Mouse (Mus musculus): Measurements from ENCODE around the gene Snrnp200.
A peak's percentile ranks its signal among the peaks of the same experiment; 100 is the strongest.
"Not testable (repeated sequence)": the region's sequence is repeated elsewhere in the genome, so short reads cannot be mapped to it uniquely, and the experiment has no call there.

Snrnp200 gene

GRCm38 (mm10) chr2:127252787-127253186 is 44.6 kb downstream of the Snrnp200 start:
- DNase-seq (ENCODE audit: low spot score in 2 of 2) = no peak

- DNase-seq (ENCODE audit: low spot score in 2 of 2) = no peak
Observed at GRCm38 (mm10) chr2:127254604-127255134, 46.5 kb downstream of the Snrnp200 start.

GRCm38 (mm10) chr2:127255294-127255693 is 47.1 kb downstream of the Snrnp200 start:
- DNase-seq (ENCODE audit: low spot score in 2 of 2) = no peak

DNA sequence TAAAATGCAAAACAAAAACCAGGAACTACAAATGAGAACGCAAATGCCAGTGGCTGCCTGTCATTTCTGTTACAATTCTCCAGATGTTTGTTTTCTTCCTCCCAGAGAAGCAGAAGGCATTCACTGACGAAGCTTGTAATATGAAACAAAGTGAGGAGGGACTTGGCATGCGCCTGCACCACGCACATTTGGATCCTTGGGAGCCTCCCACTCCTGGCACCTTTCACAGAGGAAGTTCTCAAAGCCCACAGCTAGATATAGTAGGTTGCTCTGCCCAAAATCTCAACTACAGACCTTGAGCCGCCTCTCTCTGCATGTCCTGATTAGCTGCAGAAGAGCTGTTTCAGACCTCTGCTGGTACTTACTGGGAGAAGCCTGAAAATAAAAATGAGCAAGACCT is 51.2 kb downstream of the Snrnp200 start:
- no peak for DNase-seq (ENCODE audit: low spot score in 2 of 2)

DNA sequence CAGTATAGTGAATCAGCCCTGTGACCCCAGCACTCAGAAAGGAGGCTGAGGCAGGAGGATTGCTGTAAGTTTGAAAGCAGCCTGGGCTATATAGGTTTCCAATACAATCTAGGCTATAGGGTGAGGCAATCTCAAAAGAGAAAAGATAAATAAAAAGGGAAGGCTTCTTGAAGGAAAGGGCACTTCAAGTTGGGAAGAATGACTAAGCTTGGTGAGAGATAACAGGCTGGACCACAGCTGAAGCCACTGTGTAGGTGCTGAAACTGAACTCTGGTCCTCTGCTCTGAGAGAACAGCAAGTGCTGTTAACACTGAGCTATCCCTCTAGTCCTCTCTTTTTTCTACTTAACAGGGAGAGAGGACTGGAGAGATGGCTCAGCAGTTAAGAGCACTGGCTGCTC is 54.3 kb downstream of the Snrnp200 start:
- DNase-seq (ENCODE audit: low spot score in 2 of 2) = no peak

GRCm38 (mm10) chr2:127267854-127268253 is 59.7 kb downstream of the Snrnp200 start:
- DNase-seq (ENCODE audit: low spot score in 2 of 2) = no peak

GRCm38 (mm10) chr2:127269491-127270299 is 61.5 kb downstream of the Snrnp200 start, which contains the start of gene Stard7:
Gene Stard7, plus strand, starts transcription at chr2:127270218.
- DNase-seq (ENCODE audit: low spot score in 2 of 2) = peak; percentile 92 to 94

- DNase-seq (ENCODE audit: low spot score in 2 of 2) = peak; percentile 79 to 80
Observed at GRCm38 (mm10) chr2:127270300-127271041, 62.3 kb downstream of the Snrnp200 start.

DNA sequence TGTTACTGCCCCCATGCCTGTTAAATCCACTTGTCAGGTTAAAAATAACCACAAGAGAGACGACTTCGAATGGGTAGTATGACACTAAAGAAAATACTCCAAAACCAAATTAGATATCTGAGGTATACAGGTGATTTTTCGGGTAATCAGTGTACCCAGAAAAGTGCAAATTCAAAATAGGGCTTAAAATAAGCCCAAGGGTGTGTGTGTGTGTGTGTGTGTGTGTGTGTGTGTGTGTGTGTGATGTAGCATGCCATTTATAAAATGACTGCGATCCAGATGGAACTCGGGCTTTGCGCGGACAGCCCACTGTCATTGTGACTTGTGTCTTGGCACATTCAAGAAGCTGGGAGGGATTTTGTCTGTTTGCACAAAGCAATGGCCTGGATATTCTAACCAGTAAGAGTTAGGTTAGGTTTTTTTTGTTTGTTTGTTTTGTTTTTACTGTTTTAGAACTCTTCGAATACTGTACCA is 62.9 kb downstream of the Snrnp200 start:
- DNase-seq (ENCODE audit: low spot score in 2 of 2) = no peak

DNA sequence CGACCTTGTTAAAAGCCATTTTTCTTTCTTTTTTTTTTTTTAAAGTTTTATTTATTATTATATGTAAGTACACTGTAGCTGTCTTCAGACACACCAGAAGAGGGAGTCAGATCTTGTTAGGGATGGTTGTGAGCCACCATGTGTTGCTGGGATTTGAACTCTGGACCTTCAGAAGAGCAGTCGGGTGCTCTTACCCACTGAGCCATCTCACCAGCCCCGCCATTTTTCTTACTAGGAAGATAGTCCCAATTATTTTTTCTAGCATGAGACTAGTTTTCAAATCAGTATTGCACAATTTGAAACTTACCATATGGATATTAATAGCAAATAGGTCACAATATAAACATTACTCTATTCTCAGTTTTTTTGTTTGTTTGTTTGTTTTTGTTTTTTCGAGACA is 63.9 kb downstream of the Snrnp200 start:
- DNase-seq (ENCODE audit: low spot score in 2 of 2) = not testable (repeated sequence)

GRCm38 (mm10) chr2:127272806-127273205 is 64.6 kb downstream of the Snrnp200 start:
- DNase-seq (ENCODE audit: low spot score in 2 of 2) = no peak

- no peak for DNase-seq (ENCODE audit: low spot score in 2 of 2)
Observed at GRCm38 (mm10) chr2:127274590-127274989, 66.4 kb downstream of the Snrnp200 start.

DNA sequence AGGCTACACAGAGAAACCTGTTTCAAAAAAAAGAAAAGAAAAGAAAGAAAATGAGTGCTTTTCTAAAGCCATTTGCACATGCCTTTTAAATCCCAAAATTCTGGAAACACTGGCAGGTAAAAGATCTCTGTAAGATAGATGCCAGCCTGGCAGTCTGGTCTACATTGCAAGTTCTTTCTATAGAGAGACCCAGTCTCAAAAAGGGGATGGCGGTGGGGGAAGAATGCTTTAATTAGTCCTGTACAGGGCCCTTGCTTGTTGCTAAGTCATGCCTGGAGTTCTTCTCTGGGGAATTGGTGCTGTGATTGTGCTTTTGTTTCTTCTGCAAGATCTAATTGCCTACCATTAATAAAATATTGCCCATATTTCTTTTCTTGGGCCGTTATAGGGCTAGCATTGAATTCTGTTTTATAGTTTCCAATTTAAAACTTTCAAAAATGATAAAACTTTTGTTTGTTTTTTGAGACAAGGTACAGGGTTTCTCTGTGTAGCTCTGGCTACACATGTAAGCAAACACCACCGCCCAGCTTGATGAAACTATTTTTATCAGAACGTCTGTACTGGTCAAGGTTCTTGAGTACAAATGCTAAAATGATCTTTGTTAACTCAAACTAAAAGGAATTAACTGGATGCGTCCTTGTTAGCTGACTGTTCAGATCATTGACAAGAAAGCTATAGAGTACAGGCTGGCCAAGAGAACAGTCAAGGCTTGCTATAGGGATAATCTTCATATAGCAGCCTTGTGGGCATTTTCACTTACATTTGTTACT is 67.5 kb downstream of the Snrnp200 start:
- DNase-seq (ENCODE audit: low spot score in 2 of 2) = no peak

GRCm38 (mm10) chr2:127278162-127278561 is 70.0 kb downstream of the Snrnp200 start:
- no peak for DNase-seq (ENCODE audit: low spot score in 2 of 2)

Data from urinary bladder, adult 18-20 months (tissue).